Mouse (Mus musculus) thymus, postnatal 25 days (tissue): ENCODE results near the gene Apoa5.

Experiments used
- DNase-seq: peaks from one replicate; pipeline ENCODE4 v3.0.0; 2022

The Apoa5 gene

GRCm38 (mm10) chr9:46268343-46268873 lies at the start of gene Apoa5:
Apoa5 (plus strand) TSS chr9:46268633.
- DNase-seq, result no peak

GRCm38 (mm10) chr9:46223090-46223489 lies 45.3 kb upstream of the Apoa5 start:
- no peak for DNase-seq

DNA sequence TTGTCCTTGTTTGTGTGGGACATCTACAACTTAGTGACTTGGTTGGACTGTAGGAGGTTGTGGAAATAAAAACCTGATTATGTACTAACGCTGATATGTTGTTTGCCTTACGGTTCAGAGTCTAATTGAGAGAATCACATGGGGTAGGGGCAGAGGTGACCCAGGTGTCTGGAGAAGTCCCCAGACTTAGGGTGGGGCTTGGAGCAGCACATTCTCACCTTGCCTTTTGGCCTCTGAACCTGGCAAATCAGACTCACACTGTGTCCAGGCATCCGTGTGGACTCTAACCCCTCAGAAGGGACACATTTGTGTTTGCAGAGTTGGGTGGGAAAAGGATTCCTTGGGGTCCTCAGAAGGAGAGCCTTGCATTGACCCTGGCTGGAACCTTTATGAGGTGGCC lies 44.3 kb upstream of the Apoa5 start:
- DNase-seq, result no peak

GRCm38 (mm10) chr9:46224945-46225660 lies 43.3 kb upstream of the Apoa5 start:
- no peak for DNase-seq

DNA sequence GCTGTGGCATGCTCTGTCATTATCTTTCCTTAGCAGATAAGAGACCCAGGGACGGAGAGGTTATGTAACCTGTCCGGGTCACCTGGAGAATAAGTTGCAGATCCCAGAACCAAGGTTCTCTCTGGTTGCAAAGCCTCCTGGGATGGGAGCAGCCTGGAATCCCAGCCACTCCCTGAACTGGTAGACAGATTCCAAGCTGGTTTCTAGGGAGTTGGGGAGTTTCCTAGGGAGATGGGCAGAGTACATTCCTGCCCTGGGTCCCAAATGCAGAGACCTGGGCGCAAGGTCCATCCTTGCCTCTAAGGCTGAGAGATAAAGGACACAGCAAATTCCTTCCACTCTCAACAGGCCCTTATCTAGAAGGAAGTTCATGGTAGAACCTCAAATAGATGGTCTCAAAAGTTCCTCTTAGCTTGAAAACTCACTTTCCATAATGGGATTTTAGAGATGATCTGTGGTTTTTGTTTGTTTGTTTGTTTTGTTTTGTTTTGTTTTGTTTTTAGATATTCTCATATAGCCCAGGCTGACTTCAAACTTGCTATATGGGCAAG lies 41.3 kb upstream of the Apoa5 start:
- no peak for DNase-seq

DNA sequence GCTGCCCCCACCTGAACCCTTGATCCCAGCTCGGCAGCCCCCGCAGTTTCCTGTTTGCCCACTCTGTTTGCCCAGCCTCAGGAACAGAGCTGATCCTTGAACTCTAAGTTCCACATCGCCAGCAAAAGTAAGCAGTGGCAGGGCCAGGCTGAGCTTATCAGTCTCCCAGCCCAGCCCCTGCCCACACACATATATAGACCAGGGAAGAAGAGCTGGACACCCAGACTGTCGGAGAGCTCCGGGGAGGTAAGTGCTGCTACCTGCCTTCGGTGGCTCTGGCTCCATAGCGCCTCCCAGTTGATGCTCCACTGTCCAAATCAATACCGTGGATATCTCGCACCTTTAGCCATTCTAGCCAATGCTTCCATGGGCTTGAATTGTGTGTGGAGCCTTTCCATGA lies 39.9 kb upstream of the Apoa5 start, which contains the start of gene Apoa1:
Apoa1 (plus strand) TSS at position 90 of the 400 bp plus-strand sequence.
- no peak for DNase-seq

DNA sequence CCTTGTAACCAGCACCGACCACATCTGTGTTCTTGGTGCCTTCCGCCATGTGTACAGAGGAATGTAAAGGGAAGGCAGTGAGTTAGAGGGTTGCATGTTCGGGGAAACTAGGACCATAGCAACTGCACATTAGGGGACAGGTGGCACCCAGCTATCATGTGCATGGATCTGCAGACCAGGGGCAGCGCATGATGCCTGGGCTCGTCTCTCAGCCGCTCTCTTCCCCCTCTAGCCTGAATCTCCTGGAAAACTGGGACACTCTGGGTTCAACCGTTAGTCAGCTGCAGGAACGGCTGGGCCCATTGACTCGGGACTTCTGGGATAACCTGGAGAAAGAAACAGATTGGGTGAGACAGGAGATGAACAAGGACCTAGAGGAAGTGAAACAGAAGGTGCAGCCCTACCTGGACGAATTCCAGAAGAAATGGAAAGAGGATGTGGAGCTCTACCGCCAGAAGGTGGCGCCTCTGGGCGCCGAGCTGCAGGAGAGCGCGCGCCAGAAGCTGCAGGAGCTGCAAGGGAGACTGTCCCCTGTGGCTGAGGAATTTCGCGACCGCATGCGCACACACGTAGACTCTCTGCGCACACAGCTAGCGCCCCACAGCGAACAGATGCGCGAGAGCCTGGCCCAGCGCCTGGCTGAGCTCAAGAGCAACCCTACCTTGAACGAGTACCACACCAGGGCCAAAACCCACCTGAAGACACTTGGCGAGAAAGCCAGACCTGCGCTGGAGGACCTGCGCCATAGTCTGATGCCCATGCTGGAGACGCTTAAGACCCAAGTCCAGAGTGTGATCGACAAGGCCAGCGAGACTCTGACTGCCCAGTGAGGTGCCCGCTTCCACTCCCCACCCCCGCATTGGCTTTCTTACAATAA lies 38.6 kb upstream of the Apoa5 start:
- DNase-seq, result peak; percentile 61

DNA sequence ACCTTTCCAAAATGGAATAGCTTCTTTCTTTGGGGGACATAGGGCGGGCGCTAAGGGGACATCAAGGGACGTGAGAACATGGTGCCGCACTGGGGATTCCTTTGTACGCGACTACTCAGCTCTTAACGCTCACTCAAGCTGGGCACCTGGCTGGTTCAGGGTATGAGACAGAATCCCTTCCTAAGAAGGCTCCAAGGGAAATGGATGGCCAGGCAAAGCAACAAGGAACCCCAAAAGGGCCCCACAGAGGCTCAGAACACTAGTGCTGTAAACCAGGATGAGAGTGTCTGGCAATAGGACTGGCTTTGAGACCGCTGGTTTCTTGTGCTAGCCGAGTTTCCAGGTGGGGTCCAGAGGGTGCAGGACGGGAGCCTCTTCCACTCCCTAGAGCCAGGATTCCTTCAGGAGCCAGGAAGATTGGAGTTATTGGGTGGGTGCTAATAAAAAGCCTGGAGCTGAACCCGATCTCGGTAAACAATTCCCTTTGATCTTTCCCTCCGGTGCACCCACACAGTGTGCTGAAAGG lies 37.9 kb upstream of the Apoa5 start:
- DNase-seq, result no peak

DNA sequence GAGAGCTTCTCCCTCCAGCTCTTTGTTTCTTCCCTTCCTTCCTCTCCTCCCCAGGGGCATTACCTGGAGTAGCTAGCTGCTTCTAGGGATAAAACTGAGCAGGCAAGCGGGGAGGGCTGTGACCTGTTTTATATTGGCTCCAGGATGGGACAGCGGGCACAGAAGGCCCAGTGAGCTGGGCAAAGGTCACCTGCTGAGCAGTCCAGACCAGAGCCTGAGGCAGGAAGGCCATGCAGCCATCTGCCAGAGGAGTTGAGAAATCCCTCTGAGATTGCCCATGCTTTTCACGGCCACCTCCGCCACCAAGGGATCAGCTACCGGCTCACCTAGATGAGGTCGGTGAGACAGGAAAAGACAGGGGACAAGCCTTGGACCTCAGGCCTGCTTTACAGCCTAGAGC lies 33.2 kb upstream of the Apoa5 start:
- no peak for DNase-seq

- DNase-seq, result no peak
These were observed 33.0 kb upstream of the Apoa5 start, which contains the start of gene Apoc3 for GRCm38 (mm10) chr9:46235596-46235648. Apoc3 (minus strand) TSS chr9:46235636.

DNA sequence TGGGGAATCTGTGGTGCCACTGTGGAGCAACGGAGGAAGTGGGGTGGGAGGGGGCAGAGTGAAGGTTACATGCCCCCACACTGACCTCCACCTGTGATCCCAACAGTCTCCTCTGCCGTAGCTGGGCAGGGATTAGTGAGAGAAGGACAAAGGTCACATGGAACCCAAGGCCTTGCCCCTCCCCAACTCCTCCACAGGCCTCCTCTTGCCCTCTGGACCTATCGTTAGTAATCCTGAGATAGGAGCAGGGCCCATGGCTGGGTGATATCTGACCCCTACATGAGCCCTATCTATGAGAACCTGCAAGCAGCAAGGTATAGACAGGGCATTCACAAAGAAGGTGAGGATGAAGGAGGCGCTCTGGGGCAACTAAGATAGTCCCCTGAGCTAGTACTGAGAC lies 32.8 kb upstream of the Apoa5 start:
- DNase-seq, result no peak

DNA sequence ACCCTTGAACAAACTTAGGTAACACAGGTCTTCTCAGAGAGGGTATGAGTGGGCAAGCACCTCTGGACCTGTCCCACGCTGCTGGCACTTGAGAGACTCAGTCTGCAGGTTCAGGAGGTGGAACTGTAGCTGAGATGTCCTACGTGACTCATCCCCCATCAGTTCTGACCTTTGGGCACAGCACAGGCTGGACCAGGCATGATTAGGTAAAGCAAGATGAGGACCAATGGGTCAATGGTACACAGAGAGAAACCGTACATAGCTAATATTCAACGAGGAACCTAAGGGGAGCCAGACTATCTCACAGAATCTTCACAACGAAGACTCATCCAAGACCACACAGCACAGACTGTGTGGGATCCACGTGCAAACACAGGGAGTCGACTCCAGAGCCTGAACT lies 29.6 kb upstream of the Apoa5 start:
- DNase-seq, result no peak

DNA sequence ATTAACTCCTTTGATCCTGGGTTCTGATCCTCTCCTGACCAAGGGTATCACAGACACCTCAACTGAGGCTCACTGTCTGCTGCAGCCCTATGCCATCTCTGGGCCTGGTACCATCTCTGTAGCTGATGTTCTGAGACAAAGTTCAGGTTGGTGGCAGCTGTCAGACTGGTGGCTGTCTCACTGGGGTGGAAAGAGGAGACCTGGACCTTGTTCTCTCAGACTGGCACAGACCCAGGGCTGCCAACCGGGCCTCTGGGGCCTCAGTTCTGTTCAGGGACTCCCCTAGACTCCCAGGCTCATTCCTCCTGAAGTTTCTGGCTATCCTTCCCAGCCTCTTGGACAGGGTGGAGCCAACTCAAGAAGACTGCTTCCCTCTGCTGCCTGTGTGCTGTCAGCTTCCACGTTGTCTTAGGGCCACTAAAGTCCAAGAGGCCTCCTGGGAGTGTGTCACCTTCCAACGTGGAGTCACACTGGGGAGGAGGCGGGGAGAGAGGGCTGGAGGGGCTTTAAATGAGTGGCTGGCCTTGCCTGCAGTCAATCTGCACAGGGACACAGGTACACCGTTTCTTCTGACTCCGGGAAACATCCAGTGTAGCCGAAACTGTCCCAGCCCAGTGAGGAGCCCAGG lies 27.8 kb upstream of the Apoa5 start, which contains the start of gene Apoa4:
Apoa4 (plus strand) TSS at position 171 of the 628 bp plus-strand sequence.
- no peak for DNase-seq

DNA sequence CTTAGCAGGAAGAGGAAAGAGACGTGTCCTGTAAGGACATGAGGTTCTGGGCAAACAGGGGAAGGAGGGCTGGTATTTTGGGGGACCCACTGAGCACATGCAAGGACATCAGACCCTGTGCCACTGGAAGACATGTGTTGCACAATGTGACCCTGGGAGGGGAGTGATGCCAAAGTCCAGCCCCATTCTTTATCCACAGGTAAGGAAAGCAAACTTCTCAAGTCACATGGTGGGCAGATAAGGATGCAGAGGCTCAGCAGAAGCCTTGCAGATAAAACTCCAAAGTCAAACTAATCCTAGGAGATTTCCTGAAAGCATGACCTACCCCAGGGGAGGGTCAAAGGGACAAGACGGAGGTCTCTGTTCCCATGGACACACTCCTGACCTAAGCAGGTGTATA lies 26.6 kb upstream of the Apoa5 start:
- no peak for DNase-seq

GRCm38 (mm10) chr9:46243122-46243521 lies 25.3 kb upstream of the Apoa5 start:
- no peak for DNase-seq

DNA sequence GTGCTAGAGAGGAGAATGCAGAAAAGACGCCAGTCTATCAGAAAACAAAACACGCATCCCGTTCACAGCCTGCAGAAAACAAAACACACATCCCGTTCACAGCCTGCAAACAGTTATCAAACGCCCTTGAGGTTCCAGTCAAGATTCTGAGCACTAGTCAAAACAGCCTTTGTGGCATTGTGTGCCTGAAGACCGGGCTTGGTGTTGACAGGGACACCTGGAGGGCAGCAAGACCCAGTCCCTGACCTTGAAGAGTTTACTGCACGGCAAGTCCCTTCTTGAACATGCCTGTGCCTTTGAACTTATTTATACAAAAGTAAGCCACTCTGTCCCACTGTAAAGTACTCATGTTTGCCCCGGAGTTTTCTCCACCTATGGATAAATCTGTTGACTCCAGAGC lies 24.8 kb upstream of the Apoa5 start:
- DNase-seq, result no peak

DNA sequence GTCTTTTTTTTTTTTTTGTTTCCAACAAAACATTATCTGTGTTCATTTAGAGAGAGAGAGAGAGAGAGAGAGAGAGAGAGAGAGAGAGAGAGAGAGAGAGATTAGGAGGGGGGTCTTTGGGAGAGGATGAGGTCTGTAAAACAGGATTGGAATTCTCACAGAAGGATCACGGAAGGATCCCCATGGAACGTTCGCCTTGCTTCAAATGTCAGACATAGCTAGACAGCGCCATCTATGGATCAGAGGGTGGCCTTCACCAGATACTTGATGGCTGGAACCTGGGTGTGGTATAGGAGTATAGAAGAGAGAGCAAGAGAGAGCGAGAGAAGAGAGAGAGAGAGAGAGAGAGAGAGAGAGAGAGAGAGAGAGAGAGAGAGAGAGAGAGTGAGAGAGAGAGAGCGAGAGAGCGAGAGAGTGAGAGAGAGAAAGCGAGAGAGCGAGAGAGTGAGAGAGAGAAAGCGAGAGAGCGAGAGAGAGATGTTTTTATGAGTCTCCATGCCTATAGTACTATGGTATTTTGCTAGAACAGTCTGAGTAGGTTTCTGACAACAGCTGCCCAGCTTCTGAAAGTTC lies 21.6 kb upstream of the Apoa5 start:
- peak; percentile 44 for DNase-seq

GRCm38 (mm10) chr9:46256177-46256576 lies 12.3 kb upstream of the Apoa5 start:
- no peak for DNase-seq

GRCm38 (mm10) chr9:46256658-46257385 lies 11.6 kb upstream of the Apoa5 start:
- no peak for DNase-seq

- no peak for DNase-seq
These were observed 10.9 kb upstream of the Apoa5 start for GRCm38 (mm10) chr9:46257546-46257945.

DNA sequence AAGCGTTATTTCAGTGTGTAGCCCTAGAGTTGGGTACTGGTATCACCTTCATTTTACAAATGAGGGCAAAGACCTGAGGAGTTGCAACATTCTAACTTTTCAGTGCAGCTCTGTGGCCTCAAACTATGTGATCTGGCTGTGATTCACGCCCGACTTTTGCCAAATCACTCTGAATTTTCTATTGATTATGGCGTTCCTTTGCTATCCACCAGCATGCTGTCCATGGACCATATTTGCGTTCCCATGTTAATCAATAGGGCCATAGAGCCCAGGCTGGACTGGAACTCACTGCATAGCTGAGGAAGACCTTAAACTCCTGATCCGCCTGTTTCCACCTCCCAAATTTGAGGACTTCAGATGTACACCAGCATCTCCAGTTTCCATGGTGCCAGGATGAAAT lies 9.3 kb upstream of the Apoa5 start:
- DNase-seq, result no peak

DNA sequence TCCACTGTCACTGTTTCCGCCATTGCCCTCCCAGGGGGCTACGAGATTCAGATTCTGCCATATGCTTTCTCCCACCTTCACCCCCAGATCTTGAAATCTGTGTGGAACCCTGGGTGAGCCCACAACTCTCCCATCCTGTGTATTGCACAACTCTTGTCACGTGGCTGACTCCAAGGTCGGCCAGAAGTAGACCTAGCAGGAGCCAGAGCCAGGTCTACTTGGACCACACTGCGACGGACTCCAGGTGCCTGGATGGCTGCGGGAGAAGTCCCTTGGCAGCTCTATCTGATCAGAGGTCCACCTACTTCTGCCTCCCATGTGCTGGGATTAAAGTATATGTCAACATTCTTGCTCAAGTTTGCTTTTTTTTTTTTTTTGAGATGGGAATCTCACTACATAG lies 7.3 kb upstream of the Apoa5 start:
- no peak for DNase-seq
